Mouse (Mus musculus): ENCODE data around the gene Rpl3l. TPM values are rescaled to one million over a fixed set of nuclear protein-coding genes. Genes with fewer than 3 reads are reported as not detected.

The Rpl3l gene
- polyA plus RNA-seq, 1 experiment from 2014 or later, result not detected

DNA sequence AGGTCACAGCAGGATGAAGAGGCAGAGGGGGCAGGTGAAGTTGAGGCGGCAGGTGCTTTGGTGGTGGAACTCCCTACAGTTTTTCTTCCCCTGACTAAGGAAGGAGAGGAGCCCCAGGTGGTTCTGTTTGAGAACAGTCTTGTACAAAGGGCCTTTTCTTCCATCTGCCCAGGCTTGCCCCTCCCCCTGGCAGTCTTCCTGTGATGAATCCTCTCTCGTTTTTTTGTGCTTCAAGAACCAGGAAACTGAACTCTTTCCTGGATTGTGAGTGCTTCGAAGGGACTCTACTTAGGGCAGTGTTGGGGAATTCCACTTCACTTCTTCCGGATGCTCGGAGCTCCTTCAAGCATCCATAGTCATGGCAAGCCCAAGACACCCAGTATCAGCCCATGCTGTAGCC is 29.6 kb upstream of the Rpl3l start:
- H3K36me3 ChIP-seq (ENCODE audit: control insufficient read depth, insufficient read depth, low read length), result peaks cover 21% of the 10 kb centered on the region
- ATAC-seq (ENCODE audit: insufficient read depth, low FRiP score, low TSS enrichment) (no peak), DNase-seq (ENCODE audit: low spot score) (no peak)
- H3K27me3 ChIP-seq (ENCODE audit: control insufficient read depth, insufficient read depth, low read length), result no peaks in the 10 kb centered on the region
- H3K4me2 ChIP-seq (ENCODE audit: low read depth), result no peak overlapping the region
- no peak overlapping the region for H3K4me3 ChIP-seq (ENCODE audit: low read depth, low read length)
- H3K9me3 ChIP-seq (ENCODE audit: control insufficient read depth, low read length), result no peaks in the 10 kb centered on the region
- no peak overlapping the region for H3K9ac ChIP-seq (ENCODE audit: low read length)
- H3K4me1 ChIP-seq (ENCODE audit: control insufficient read depth, insufficient read depth, low read length), result peaks cover 13% of the 10 kb centered on the region
- 19% methylated on average over 5 of the region's 5 CpGs for WGBS
- H3K27ac ChIP-seq (ENCODE audit: low read depth, low read length), result no peak overlapping the region

DNA sequence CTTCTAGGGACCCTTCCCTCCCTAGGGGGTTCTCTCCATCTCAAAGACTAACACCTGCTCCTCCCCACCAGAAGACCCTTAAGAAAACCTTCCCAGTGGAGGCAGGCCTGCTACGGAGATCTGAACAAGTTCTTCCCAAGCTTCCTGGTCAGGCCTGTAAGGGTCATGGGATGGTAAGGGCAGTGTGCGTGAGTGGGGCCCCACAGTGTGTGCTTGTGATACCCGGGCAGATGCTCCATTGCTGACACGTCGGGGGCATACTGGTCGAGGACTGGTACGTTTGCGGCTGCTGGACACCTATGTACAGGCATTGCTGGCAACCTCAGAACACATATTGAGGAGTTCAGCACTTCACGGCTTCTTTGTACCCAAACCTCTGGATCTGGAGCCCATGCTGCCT is 28.9 kb upstream of the Rpl3l start:
- DNase-seq (ENCODE audit: low spot score) (no peak), ATAC-seq (ENCODE audit: insufficient read depth, low FRiP score, low TSS enrichment) (no peak)
- H3K9ac ChIP-seq (ENCODE audit: low read length), result no peak overlapping the region
- H3K27ac ChIP-seq (ENCODE audit: low read depth, low read length), result no peak overlapping the region
- H3K4me2 ChIP-seq (ENCODE audit: low read depth), result no peak overlapping the region
- no peak overlapping the region for H3K4me3 ChIP-seq (ENCODE audit: low read depth, low read length)
- no peaks in the 10 kb centered on the region for H3K27me3 ChIP-seq (ENCODE audit: control insufficient read depth, insufficient read depth, low read length)
- peaks cover 13% of the 10 kb centered on the region for H3K4me1 ChIP-seq (ENCODE audit: control insufficient read depth, insufficient read depth, low read length)
- 69% methylated on average over 9 of the region's 9 CpGs for WGBS
- no peaks in the 10 kb centered on the region for H3K9me3 ChIP-seq (ENCODE audit: control insufficient read depth, low read length)
- peaks cover 21% of the 10 kb centered on the region for H3K36me3 ChIP-seq (ENCODE audit: control insufficient read depth, insufficient read depth, low read length)

DNA sequence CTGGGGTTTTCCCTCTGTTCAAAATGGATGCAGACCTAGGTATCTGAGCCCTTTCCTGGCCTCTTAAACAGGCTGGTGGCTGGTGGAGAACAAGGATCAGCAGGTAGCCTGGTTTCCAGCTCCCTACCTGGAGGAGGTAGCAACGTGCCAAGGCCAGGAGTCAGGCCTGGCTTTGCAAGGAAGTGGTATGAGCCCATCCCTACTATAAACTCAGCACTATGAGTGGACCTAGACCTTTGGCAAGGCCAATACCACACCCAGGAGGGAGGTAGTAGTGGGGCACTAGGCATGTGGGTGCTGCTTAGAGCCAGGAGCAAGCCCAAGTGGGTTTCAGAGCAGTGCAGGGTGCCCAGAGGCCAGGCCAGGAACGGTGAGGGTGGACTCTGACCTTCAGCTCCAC is 28.1 kb upstream of the Rpl3l start:
- Histone ChIP-seq H3K9ac (ENCODE audit: low read length) (no peak overlapping the region), H3K4me2 (ENCODE audit: low read depth) (no peak overlapping the region), H3K4me1 (ENCODE audit: control insufficient read depth, insufficient read depth, low read length) (peaks cover 13% of the 10 kb centered on the region), H3K9me3 (ENCODE audit: control insufficient read depth, low read length) (no peaks in the 10 kb centered on the region), H3K36me3 (ENCODE audit: control insufficient read depth, insufficient read depth, low read length) (peaks cover 21% of the 10 kb centered on the region), H3K27me3 (ENCODE audit: control insufficient read depth, insufficient read depth, low read length) (no peaks in the 10 kb centered on the region), H3K27ac (ENCODE audit: low read depth, low read length) (no peak overlapping the region), H3K4me3 (ENCODE audit: low read depth, low read length) (no peak overlapping the region)
- 79% methylated on average over 2 of the region's 2 CpGs for WGBS
- DNase-seq (ENCODE audit: low spot score) (no peak), ATAC-seq (ENCODE audit: insufficient read depth, low FRiP score, low TSS enrichment) (no peak)

DNA sequence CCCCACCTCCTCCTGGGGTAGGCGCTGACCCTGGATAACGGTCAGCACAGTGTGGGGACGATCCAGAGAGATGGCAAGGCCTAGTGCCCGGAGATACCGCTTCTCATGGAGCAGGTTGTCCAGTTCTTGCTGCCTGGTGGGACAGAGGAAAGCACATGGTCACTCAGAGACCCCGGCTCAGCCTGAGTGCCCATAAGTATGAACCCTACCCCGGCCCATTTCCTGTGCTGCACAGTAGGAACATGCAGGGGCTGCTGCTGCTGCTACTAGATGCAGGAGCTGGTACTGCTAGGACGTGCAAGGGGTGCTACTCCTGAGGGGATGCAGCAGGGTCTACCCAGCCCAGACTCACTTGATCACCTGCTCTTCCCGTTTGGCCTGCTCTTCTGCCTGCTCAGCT is 26.4 kb upstream of the Rpl3l start:
- Histone ChIP-seq H3K4me3 (ENCODE audit: low read depth, low read length) (no peak overlapping the region), H3K27ac (ENCODE audit: low read depth, low read length) (no peak overlapping the region)
- ATAC-seq (ENCODE audit: insufficient read depth, low FRiP score, low TSS enrichment), result no peak

DNA sequence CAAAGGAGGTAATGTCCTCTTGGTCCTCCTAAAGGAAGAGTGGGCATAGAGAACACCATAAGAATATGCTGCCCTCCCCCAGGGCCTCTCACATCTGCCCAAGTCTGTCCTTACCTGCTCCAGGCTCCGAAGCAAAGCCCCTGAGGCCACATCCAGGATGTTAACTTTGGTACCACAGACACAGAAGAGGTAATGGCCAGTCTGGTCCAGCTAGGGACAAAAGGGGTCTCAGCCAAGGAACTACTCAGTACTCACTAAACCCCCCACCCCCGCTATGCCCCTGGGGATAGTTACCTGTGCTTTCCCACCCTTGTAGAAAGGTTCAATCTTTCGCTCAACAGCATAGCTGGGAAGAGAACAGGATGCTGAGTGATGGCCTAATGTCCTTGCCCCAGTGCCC is 21.8 kb upstream of the Rpl3l start:
- WGBS, result 93% methylated on average over 3 of the region's 3 CpGs
- no peak overlapping the region for H3K9ac ChIP-seq (ENCODE audit: low read length)
- 0 out of 2 replicates have a peak, but pooled peaks cover 3% of the 10 kb centered on the region for H3K4me1 ChIP-seq (ENCODE audit: control insufficient read depth, insufficient read depth, low read length)
- DNase-seq (ENCODE audit: low spot score), result no peak
- H3K9me3 ChIP-seq (ENCODE audit: control insufficient read depth, low read length), result no peaks in the 10 kb centered on the region
- no peaks in the 10 kb centered on the region for H3K27me3 ChIP-seq (ENCODE audit: control insufficient read depth, insufficient read depth, low read length)
- no peak overlapping the region for H3K4me2 ChIP-seq (ENCODE audit: low read depth)
- no peak for ATAC-seq (ENCODE audit: insufficient read depth, low FRiP score, low TSS enrichment)
- H3K27ac ChIP-seq (ENCODE audit: low read depth, low read length), result no peak overlapping the region
- H3K4me3 ChIP-seq (ENCODE audit: low read depth, low read length), result no peak overlapping the region
- H3K36me3 ChIP-seq (ENCODE audit: control insufficient read depth, insufficient read depth, low read length), result peaks cover 18% of the 10 kb centered on the region

More for the DNA sequence above, 26.4 kb upstream of the Rpl3l start:
- Histone ChIP-seq H3K9ac (ENCODE audit: low read length) (no peak overlapping the region), H3K9me3 (ENCODE audit: control insufficient read depth, low read length) (no peaks in the 10 kb centered on the region), H3K4me2 (ENCODE audit: low read depth) (no peak overlapping the region), H3K36me3 (ENCODE audit: control insufficient read depth, insufficient read depth, low read length) (peaks cover 27% of the 10 kb centered on the region), H3K27me3 (ENCODE audit: control insufficient read depth, insufficient read depth, low read length) (no peaks in the 10 kb centered on the region), H3K4me1 (ENCODE audit: control insufficient read depth, insufficient read depth, low read length) (peaks cover 9% of the 10 kb centered on the region; the same call in 1 of the 2 replicates)
- WGBS, result 88% methylated on average over 9 of the region's 9 CpGs
- DNase-seq (ENCODE audit: low spot score), result no peak

DNA sequence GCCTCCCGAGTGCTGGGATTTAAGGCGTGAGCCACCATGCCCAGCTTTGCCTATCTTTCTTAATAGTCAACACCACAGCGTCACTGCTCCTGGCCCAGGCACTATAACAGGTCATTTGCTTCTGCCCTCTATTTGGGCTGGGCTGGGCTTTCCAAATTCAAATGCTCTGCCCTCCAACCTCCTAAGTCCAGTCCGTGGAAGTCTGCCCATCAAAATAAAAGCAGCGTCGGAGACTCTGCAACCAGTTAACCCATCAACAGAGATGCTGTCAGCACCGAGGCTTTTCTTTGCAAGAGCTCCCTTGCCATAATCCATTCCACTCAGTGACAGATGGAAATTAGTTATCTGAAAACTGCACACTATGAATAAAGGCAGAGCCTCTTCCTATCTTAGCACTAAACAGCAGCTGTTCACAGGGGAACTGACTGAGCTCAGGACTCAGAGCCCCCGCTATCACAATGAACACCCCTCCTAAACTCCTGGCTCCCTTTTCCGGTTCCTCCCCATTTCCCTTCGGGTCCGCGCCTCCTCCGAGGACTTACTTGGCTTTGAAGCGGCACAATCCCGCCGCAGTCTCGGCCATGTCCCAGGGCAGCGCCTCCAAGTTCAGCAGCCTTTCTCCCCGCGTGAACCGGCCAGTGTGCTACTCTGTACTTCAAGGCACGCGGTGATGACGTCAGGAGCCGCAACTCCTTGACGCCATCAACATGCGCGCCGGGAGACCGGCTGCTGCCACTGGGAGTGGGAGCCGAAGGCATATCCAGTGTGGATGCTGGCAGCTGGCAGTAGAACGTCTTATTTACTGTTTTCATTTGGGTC is 20.4 kb upstream of the Rpl3l start, which contains the start of gene Tbl3:
Gene Tbl3, minus strand, starts transcription at position 679 of the 819 bp plus-strand sequence.
- H3K9ac ChIP-seq (ENCODE audit: low read length), result peak within 1 kb of the TSS; percentile 67
- H3K27ac ChIP-seq (ENCODE audit: low read depth, low read length), result peak within 1 kb of the TSS; percentile 40
- WGBS, result 4% methylated on average over 32 of the region's 32 CpGs
- no peaks in the 10 kb centered on the region for H3K9me3 ChIP-seq (ENCODE audit: control insufficient read depth, low read length)
- peak; percentile 96 for DNase-seq (ENCODE audit: low spot score)
- H3K27me3 ChIP-seq (ENCODE audit: control insufficient read depth, insufficient read depth, low read length), result no peaks in the 10 kb centered on the region
- H3K4me1 ChIP-seq (ENCODE audit: control insufficient read depth, insufficient read depth, low read length), result 0 out of 2 replicates have a peak, but pooled peaks cover 3% of the 10 kb centered on the region
- peak within 1 kb of the TSS; percentile 78 for H3K4me2 ChIP-seq (ENCODE audit: low read depth)
- peak within 1 kb of the TSS; percentile 75 for H3K4me3 ChIP-seq (ENCODE audit: low read depth, low read length)
- peak; percentile 87 for ATAC-seq (ENCODE audit: insufficient read depth, low FRiP score, low TSS enrichment)
- H3K36me3 ChIP-seq (ENCODE audit: control insufficient read depth, insufficient read depth, low read length), result peaks cover 6% of the 10 kb centered on the region

DNA sequence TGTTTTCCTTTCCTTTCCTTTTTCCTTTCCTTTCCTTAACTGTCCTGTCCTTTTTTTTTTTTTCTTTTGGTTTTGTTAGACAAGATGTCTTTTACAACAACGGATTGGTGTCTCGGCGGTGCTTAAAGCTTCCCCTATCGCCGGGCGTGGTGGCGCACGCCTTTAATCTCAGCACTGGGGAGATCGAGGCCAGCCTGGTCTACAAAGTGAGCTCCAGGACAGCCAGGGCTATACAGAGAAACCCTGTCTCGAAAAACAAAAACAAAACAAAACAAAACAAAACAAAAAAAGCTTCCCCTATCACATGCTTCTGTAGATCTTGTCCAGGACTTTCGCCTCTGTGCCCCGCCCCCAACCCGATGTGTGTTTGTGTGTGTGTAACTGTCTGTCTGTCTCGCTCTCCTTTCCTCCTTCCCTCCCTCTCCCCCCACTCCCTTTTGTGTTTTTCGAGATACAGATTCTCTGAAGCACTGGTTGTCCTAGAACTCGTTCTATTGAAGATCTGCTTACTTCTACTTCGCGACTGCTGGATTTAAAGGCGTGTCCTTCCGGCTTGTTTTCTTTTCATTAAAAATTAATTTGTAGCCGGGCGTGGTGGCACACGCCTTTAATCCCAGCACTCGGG is 19.7 kb upstream of the Rpl3l start:
- WGBS, result 7% methylated on average over 24 of the region's 24 CpGs
- ATAC-seq (ENCODE audit: insufficient read depth, low FRiP score, low TSS enrichment), result peak; percentile 59; the same call in 1 of the 2 replicates

DNA sequence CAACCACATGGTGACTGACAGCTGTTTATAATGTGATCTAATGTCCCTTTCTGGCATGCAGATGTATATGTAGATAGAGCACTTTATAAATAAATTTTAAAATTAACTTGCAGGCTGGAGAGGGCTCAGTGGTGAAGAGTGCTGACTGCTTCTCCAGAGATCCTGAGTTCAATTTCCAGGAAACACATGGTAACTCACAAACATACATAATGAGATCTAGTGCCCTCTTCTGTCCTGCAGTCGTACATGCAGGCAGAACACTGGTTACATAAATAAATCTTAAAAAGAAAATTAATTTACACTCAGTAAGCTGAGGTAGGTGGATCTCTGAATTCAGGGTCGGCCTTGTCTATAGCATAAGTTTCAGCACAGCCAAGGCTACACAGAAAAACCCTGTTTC is 19.0 kb upstream of the Rpl3l start:
- no peaks in the 10 kb centered on the region for H3K9me3 ChIP-seq (ENCODE audit: control insufficient read depth, low read length)
- H3K4me2 ChIP-seq (ENCODE audit: low read depth), result no peak overlapping the region
- peaks cover 6% of the 10 kb centered on the region for H3K36me3 ChIP-seq (ENCODE audit: control insufficient read depth, insufficient read depth, low read length)
- H3K27me3 ChIP-seq (ENCODE audit: control insufficient read depth, insufficient read depth, low read length), result no peaks in the 10 kb centered on the region
- no peak overlapping the region for H3K9ac ChIP-seq (ENCODE audit: low read length)
- DNase-seq (ENCODE audit: low spot score) (no peak), ATAC-seq (ENCODE audit: insufficient read depth, low FRiP score, low TSS enrichment) (no peak)
- 0 out of 2 replicates have a peak, but pooled peaks cover 3% of the 10 kb centered on the region for H3K4me1 ChIP-seq (ENCODE audit: control insufficient read depth, insufficient read depth, low read length)
- 36% methylated on average over 2 of the region's 2 CpGs for WGBS
- no peak overlapping the region for H3K27ac ChIP-seq (ENCODE audit: low read depth, low read length)
- H3K4me3 ChIP-seq (ENCODE audit: low read depth, low read length), result no peak overlapping the region

More for the DNA sequence above, 19.7 kb upstream of the Rpl3l start:
- no peaks in the 10 kb centered on the region for H3K9me3 ChIP-seq (ENCODE audit: control insufficient read depth, low read length)
- peak overlapping the region; percentile 75 for H3K4me3 ChIP-seq (ENCODE audit: low read depth, low read length)
- H3K27me3 ChIP-seq (ENCODE audit: control insufficient read depth, insufficient read depth, low read length), result no peaks in the 10 kb centered on the region
- H3K27ac ChIP-seq (ENCODE audit: low read depth, low read length), result peak overlapping the region; percentile 28; the same call in 1 of the 2 replicates
- peaks cover 6% of the 10 kb centered on the region for H3K36me3 ChIP-seq (ENCODE audit: control insufficient read depth, insufficient read depth, low read length)
- DNase-seq (ENCODE audit: low spot score), result peak; percentile 21
- peak overlapping the region; percentile 78 for H3K4me2 ChIP-seq (ENCODE audit: low read depth)
- peak overlapping the region; percentile 30; the same call in 1 of the 2 replicates for H3K9ac ChIP-seq (ENCODE audit: low read length)
- 0 out of 2 replicates have a peak, but pooled peaks cover 3% of the 10 kb centered on the region for H3K4me1 ChIP-seq (ENCODE audit: control insufficient read depth, insufficient read depth, low read length)
